Mouse (Mus musculus) midbrain, embryonic 11.5 days (tissue): ENCODE data around the gene Jun. TPM values are rescaled to one million over a fixed set of nuclear protein-coding genes. Genes with fewer than 3 reads are reported as not detected.

Source experiments
- ATAC-seq: fragments of 200-750 bp; cut with Nextera tagmentation; 2 replicates; pipeline ENCODE4 v1.8.0; 2017; ENCODE audit warnings: moderate TSS enrichment, moderate library complexity; ENCODE audit not compliant: low FRiP score
- DNase-seq: peaks from one replicate; pipeline ENCODE4 v3.0.0; 2015; ENCODE audit warnings: low spot score; ENCODE audit errors: missing footprints
- H3K27ac ChIP-seq: fragments of 300-500 bp; sonication (generic); 2 replicates; pipeline ENCODE4 v1.5.1; 2014; ENCODE audit warnings: low read depth, low read length
- H3K27me3 ChIP-seq: fragments of 300-500 bp; sonication (generic); 2 replicates; pipeline ENCODE4 v1.6.1; 2014; ENCODE audit warnings: mild to moderate bottlenecking, low read length, moderate library complexity, mixed read lengths; ENCODE audit not compliant: control insufficient read depth, insufficient read depth
- H3K36me3 ChIP-seq: fragments of 300-500 bp; sonication (generic); 2 replicates; pipeline ENCODE4 v1.6.1; 2014; ENCODE audit warnings: mild to moderate bottlenecking, low read length, moderate library complexity, mixed read lengths; ENCODE audit not compliant: control insufficient read depth, insufficient read depth
- H3K4me1 ChIP-seq: fragments of 300-500 bp; sonication (generic); 2 replicates; pipeline ENCODE4 v1.6.1; 2014; ENCODE audit warnings: low read length; ENCODE audit not compliant: control insufficient read depth, insufficient read depth
- H3K4me2 ChIP-seq: fragments of 300-500 bp; sonication (generic); 2 replicates; pipeline ENCODE4 v1.6.1; 2014; ENCODE audit warnings: mild to moderate bottlenecking, moderate library complexity
- H3K4me3 ChIP-seq: fragments of 300-500 bp; sonication (generic); 2 replicates; pipeline ENCODE4 v1.5.1; 2014; ENCODE audit warnings: low read depth, low read length
- H3K9ac ChIP-seq: fragments of 300-500 bp; sonication (generic); 2 replicates; pipeline ENCODE4 v1.6.1; 2014; ENCODE audit warnings: low read length
- H3K9me3 ChIP-seq: fragments of 300-500 bp; sonication (generic); 2 replicates; pipeline ENCODE4 v1.6.1; 2016; ENCODE audit warnings: low read length; ENCODE audit not compliant: control insufficient read depth
- WGBS: fragments of 180-500 bp; shearing (Covaris S2); extraction: QIAGEN DNeasy Blood & Tissue Kit; methylation state at CpG from one replicate; pipeline ENCODE4 v1.1.7; 2014; 5-methylcytosine and 5-hydroxymethylcytosine counted together
- polyA plus RNA-seq: library from polyadenylated mRNA; unstranded; fragments of >200 nt; fragmentation: Nextera tagmentation; extraction: Ambion mirVana; gene quantifications from 2 replicates; pipeline ENCODE4 v1.2.1, GENCODE M21; 2014

Jun gene
- polyA plus RNA-seq, 1 experiment from 2014 or later: 29.1 TPM

GRCm38 (mm10) chr4:95094700-95095113, 42.7 kb upstream of the Jun start:
- no peak overlapping the region for H3K4me2 ChIP-seq
- 50% methylated on average over 4 of the region's 4 CpGs for WGBS
- H3K4me1 ChIP-seq: no peaks in the 10 kb centered on the region
- H3K9ac ChIP-seq: no peak overlapping the region
- no peaks in the 10 kb centered on the region for H3K36me3 ChIP-seq
- no peak overlapping the region for H3K4me3 ChIP-seq
- H3K9me3 ChIP-seq: no peaks in the 10 kb centered on the region
- no peak for ATAC-seq
- H3K27me3 ChIP-seq: no peaks in the 10 kb centered on the region
- DNase-seq: no peak
- no peak overlapping the region for H3K27ac ChIP-seq

GRCm38 (mm10) chr4:95093615-95094014, 41.6 kb upstream of the Jun start:
- no peaks in the 10 kb centered on the region for H3K4me1 ChIP-seq
- H3K9ac ChIP-seq: no peak overlapping the region
- H3K4me3 ChIP-seq: no peak overlapping the region
- H3K27ac ChIP-seq: no peak overlapping the region
- no peaks in the 10 kb centered on the region for H3K27me3 ChIP-seq
- no peaks in the 10 kb centered on the region for H3K9me3 ChIP-seq
- DNase-seq (no peak), ATAC-seq (no peak)
- WGBS: 88% methylated on average over 6 of the region's 6 CpGs
- H3K36me3 ChIP-seq: no peaks in the 10 kb centered on the region
- no peak overlapping the region for H3K4me2 ChIP-seq

- no peaks in the 10 kb centered on the region for H3K4me1 ChIP-seq
- H3K4me3 ChIP-seq: no peak overlapping the region
- WGBS: 82% methylated on average over 4 of the region's 4 CpGs
- DNase-seq (no peak), ATAC-seq (no peak)
- no peaks in the 10 kb centered on the region for H3K9me3 ChIP-seq
- no peaks in the 10 kb centered on the region for H3K36me3 ChIP-seq
- H3K4me2 ChIP-seq: no peak overlapping the region
- no peak overlapping the region for H3K27ac ChIP-seq
- no peaks in the 10 kb centered on the region for H3K27me3 ChIP-seq
- no peak overlapping the region for H3K9ac ChIP-seq
Measured at GRCm38 (mm10) chr4:95092516-95092915, 40.5 kb upstream of the Jun start.

GRCm38 (mm10) chr4:95091536-95091935, 39.5 kb upstream of the Jun start:
- ATAC-seq: no peak
- no peak for DNase-seq
- 78% methylated on average over 4 of the region's 4 CpGs for WGBS
- H3K4me3 ChIP-seq: no peak overlapping the region
- no peaks in the 10 kb centered on the region for H3K36me3 ChIP-seq
- no peaks in the 10 kb centered on the region for H3K9me3 ChIP-seq
- H3K4me1 ChIP-seq: no peaks in the 10 kb centered on the region
- H3K27me3 ChIP-seq: no peaks in the 10 kb centered on the region
- no peak overlapping the region for H3K4me2 ChIP-seq
- no peak overlapping the region for H3K27ac ChIP-seq
- no peak overlapping the region for H3K9ac ChIP-seq

GRCm38 (mm10) chr4:95089968-95090367, 37.9 kb upstream of the Jun start:
- no peak overlapping the region for H3K4me3 ChIP-seq
- ATAC-seq (no peak), DNase-seq (no peak)
- H3K36me3 ChIP-seq: no peaks in the 10 kb centered on the region
- H3K27me3 ChIP-seq: no peaks in the 10 kb centered on the region
- no peaks in the 10 kb centered on the region for H3K9me3 ChIP-seq
- H3K9ac ChIP-seq: no peak overlapping the region
- H3K4me1 ChIP-seq: no peaks in the 10 kb centered on the region
- H3K4me2 ChIP-seq: no peak overlapping the region
- no peak overlapping the region for H3K27ac ChIP-seq

GRCm38 (mm10) chr4:95089053-95089452, 37.0 kb upstream of the Jun start:
- no peak for ATAC-seq
- Histone ChIP-seq H3K4me3 (no peak overlapping the region), H3K4me1 (no peaks in the 10 kb centered on the region), H3K36me3 (no peaks in the 10 kb centered on the region), H3K9ac (no peak overlapping the region), H3K27ac (no peak overlapping the region), H3K27me3 (no peaks in the 10 kb centered on the region), H3K4me2 (no peak overlapping the region), H3K9me3 (no peaks in the 10 kb centered on the region)
- no peak for DNase-seq
- 94% methylated on average over 5 of the region's 5 CpGs for WGBS

- DNase-seq (no peak), ATAC-seq (no peak)
- Histone ChIP-seq H3K4me1 (no peaks in the 10 kb centered on the region), H3K27ac (no peak overlapping the region), H3K27me3 (no peaks in the 10 kb centered on the region), H3K9me3 (no peaks in the 10 kb centered on the region), H3K4me3 (no peak overlapping the region), H3K9ac (no peak overlapping the region), H3K36me3 (no peaks in the 10 kb centered on the region), H3K4me2 (no peak overlapping the region)
- WGBS: 86% methylated on average over 8 of the region's 8 CpGs
Measured at GRCm38 (mm10) chr4:95083957-95084356, 31.9 kb upstream of the Jun start.

GRCm38 (mm10) chr4:95083191-95083729, 31.2 kb upstream of the Jun start:
- no peak for ATAC-seq
- Histone ChIP-seq H3K27me3 (no peaks in the 10 kb centered on the region), H3K4me1 (no peaks in the 10 kb centered on the region), H3K4me3 (no peak overlapping the region), H3K9ac (no peak overlapping the region), H3K9me3 (no peaks in the 10 kb centered on the region), H3K27ac (no peak overlapping the region), H3K36me3 (no peaks in the 10 kb centered on the region), H3K4me2 (no peak overlapping the region)
- 78% methylated on average over 5 of the region's 5 CpGs for WGBS
- DNase-seq: no peak

- Histone ChIP-seq H3K27me3 (no peaks in the 10 kb centered on the region), H3K9me3 (no peaks in the 10 kb centered on the region), H3K9ac (no peak overlapping the region), H3K4me2 (no peak overlapping the region), H3K4me3 (no peak overlapping the region), H3K36me3 (no peaks in the 10 kb centered on the region), H3K27ac (no peak overlapping the region), H3K4me1 (no peaks in the 10 kb centered on the region)
- DNase-seq: no peak
- ATAC-seq: no peak
- 67% methylated on average over 4 of the region's 4 CpGs for WGBS
Measured at GRCm38 (mm10) chr4:95082481-95083088, 30.6 kb upstream of the Jun start.
